Mouse (Mus musculus) CH12.LX (cell line): ENCODE data around the gene Alox12.
A peak's percentile ranks its signal among the peaks of the same experiment; 100 is the strongest.

Source experiments
- JUND ChIP-seq: conservative IDR thresholded peaks from 2 replicates; pipeline ENCODE4 v1.6.1; 2011; ENCODE audit warnings: low read depth, low read length, improper control_type of control experiment
- POLR2AphosphoS2 ChIP-seq: IDR thresholded peaks from 2 replicates; pipeline ENCODE4 v1.6.1; 2011; ENCODE audit warnings: low read depth, low read length, improper control_type of control experiment
- TCF12 ChIP-seq: IDR thresholded peaks from 2 replicates; pipeline ENCODE4 v1.6.1; 2014; ENCODE audit warnings: low read depth, mild to moderate bottlenecking, inconsistent platforms, low read length, improper control_type of control experiment
- USF2 ChIP-seq: conservative IDR thresholded peaks from 2 replicates; pipeline ENCODE4 v1.6.1; 2011; ENCODE audit warnings: low read depth, low read length, improper control_type of control experiment

DNA sequence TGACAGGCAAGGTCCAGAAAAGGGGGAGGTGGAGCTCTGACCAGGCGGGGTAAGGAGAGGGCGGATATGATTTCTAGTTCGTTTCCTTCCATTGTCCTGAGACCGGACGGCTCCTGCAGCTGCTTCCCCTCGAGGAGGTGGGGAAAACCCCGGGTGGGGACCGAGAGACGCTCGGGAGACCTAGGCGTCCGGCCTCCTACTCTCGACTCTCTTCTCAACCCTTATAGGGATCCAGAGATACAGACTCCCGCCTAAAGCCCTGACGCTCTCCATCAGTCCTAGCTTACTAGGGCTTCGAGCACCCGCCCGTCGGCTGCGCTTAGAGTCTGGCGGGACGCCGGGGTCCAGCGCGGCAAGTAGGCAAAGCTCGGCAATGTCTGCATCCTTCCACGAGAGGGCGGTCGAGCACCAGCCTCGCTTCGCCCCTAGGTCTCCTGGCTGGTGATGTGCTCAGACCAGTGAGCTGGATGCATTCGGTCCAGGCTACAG, 24.9 kb downstream of the Alox12 start:
- TF ChIP-seq TCF12 (peak; percentile 88), USF2 (no peak), JUND (no peak; the same call in 1 of the 2 replicates), POLR2AphosphoS2 (no peak)
